Mouse (Mus musculus) stomach, embryonic 15.5 days (tissue): ENCODE measurements around the gene Rpp25. TPM values are rescaled to one million over a fixed set of nuclear protein-coding genes. Genes with fewer than 3 reads are reported as not detected.

Experiments
- ATAC-seq: fragments of 200-750 bp; cut with Nextera tagmentation; 2 replicates; pipeline ENCODE4 v1.8.0; 2017; ENCODE audit warnings: low read depth, moderate number of reproducible peaks, moderate TSS enrichment; ENCODE audit not compliant: insufficient read depth, low FRiP score
- H3K27ac ChIP-seq: fragments of 300-500 bp; sonication (generic); 2 replicates; pipeline ENCODE4 v1.5.1; 2015; ENCODE audit warnings: mild to moderate bottlenecking, inconsistent platforms
- H3K27me3 ChIP-seq: fragments of 300-500 bp; sonication (generic); replicated peaks from 2 replicates; pipeline ENCODE4 v1.6.1; 2015; ENCODE audit warnings: inconsistent platforms
- H3K36me3 ChIP-seq: fragments of 300-500 bp; sonication (generic); 2 replicates; pipeline ENCODE4 v1.6.1; 2015; ENCODE audit warnings: inconsistent platforms
- H3K4me1 ChIP-seq: fragments of 300-500 bp; sonication (generic); 2 replicates; pipeline ENCODE4 v1.6.1; 2015; ENCODE audit warnings: inconsistent platforms
- H3K4me2 ChIP-seq: fragments of 300-500 bp; sonication (generic); 2 replicates; pipeline ENCODE4 v1.6.1; 2015; ENCODE audit warnings: mild to moderate bottlenecking, inconsistent platforms
- H3K4me3 ChIP-seq: fragments of 300-500 bp; sonication (generic); replicated peaks from 2 replicates; pipeline ENCODE4 v1.5.1; 2015; ENCODE audit warnings: inconsistent platforms
- H3K9ac ChIP-seq: fragments of 300-500 bp; sonication (generic); 2 replicates; pipeline ENCODE4 v1.6.1; 2015; ENCODE audit warnings: inconsistent platforms
- H3K9me3 ChIP-seq: fragments of 300-500 bp; sonication (generic); 2 replicates; pipeline ENCODE4 v1.6.1; 2016; ENCODE audit warnings: inconsistent platforms
- WGBS: fragments of 180-500 bp; shearing (Covaris S2); methylation state at CpG from one replicate; pipeline ENCODE4 v1.1.7; 2015; 5-methylcytosine and 5-hydroxymethylcytosine counted together
- polyA plus RNA-seq: library from polyadenylated mRNA; unstranded; fragments of >200 nt; fragmentation: Nextera tagmentation; extraction: Ambion mirVana; gene quantifications from 2 replicates; pipeline ENCODE4 v1.2.1, GENCODE M21; 2015

Gene Rpp25
- 6.0 and 6.1 TPM in 2 replicates for polyA plus RNA-seq

DNA sequence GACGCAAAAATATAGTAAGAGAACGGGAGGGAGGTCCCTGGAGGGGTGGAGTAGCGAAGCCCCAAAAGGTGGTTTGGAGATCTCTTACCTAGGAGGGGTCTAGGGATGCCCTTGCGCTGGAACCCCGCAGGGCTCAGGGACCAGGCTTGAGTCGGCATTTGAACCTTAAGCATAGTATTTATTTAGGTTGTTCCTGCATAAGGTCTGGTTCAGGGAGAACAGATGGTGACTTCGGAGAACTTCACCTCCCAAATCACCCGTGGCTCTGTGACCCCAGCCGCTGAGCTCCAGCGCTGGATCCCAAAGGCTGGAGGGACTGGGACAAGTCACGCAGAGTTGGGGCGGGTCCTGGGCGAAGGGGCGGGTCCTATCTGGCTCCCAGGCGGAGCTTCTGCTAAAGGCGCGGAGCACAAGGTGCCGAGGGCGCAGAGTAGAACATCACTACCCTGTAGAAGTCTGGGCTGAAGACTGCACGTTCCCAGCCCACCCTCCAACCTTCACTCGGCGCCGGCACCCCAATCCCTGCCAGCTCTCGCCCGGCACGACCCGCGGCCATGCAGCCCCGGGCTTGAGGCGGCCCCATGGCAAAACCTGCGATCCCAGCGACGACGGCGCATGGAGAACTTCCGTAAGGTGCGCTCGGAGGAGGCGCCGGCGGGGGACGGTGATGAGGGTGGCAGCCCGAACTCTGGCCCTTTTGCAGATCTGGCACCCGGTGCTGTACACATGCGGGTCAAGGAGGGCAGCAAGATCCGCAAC, at the start of gene Rpp25:
Gene Rpp25, plus strand, starts transcription at position 405 of the 759 bp plus-strand sequence.
- peak; percentile 62 for ATAC-seq
- H3K9me3 ChIP-seq = no peaks in the 10 kb centered on the region
- peak within 1 kb of the TSS; percentile 47 for H3K4me3 ChIP-seq
- H3K27ac ChIP-seq = no peak within 1 kb of the TSS
- peaks cover 34% of the 10 kb centered on the region for H3K4me1 ChIP-seq
- peak within 1 kb of the TSS; percentile 96 for H3K4me2 ChIP-seq
- peaks cover 71% of the 10 kb centered on the region for H3K27me3 ChIP-seq
- no peaks in the 10 kb centered on the region for H3K36me3 ChIP-seq
- no peak within 1 kb of the TSS for H3K9ac ChIP-seq
- WGBS = under 1% methylated on average over 46 of the region's 46 CpGs

GRCm38 (mm10) chr9:57459707-57460106, 44.1 kb upstream of the Rpp25 start:
- Histone ChIP-seq H3K4me2 (no peak overlapping the region), H3K9ac (no peak overlapping the region), H3K27ac (no peak overlapping the region), H3K9me3 (no peaks in the 10 kb centered on the region), H3K4me3 (no peak overlapping the region), H3K4me1 (no peaks in the 10 kb centered on the region), H3K36me3 (no peaks in the 10 kb centered on the region), H3K27me3 (no peaks in the 10 kb centered on the region)
- WGBS = 92% methylated on average over 2 of the region's 2 CpGs
- no peak for ATAC-seq

DNA sequence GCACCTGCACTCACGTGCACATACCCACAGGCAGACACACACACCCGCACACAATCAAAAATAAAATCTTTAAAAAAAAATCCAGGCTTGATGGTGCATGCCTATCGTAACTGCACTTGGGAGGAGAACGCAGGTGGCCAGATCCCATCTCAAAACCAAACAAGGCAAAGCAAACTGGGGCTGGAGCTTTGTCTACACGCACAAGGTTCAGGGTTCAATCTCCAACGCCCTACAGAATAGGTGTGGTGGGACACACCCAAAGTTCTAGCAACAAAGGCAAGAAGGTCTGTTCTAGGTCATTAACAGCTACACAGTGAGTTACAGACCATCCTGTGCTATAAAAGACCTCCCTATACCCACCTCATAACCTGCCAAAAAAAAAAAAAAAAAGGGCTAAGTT, 41.0 kb upstream of the Rpp25 start:
- no peaks in the 10 kb centered on the region for H3K36me3 ChIP-seq
- H3K4me3 ChIP-seq = no peak overlapping the region
- 71% methylated on average over 6 of the region's 6 CpGs for WGBS
- no peak overlapping the region for H3K4me2 ChIP-seq
- no peaks in the 10 kb centered on the region for H3K27me3 ChIP-seq
- no peaks in the 10 kb centered on the region for H3K9me3 ChIP-seq
- peak; percentile 78 for ATAC-seq
- no peak overlapping the region for H3K9ac ChIP-seq
- H3K27ac ChIP-seq = peak overlapping the region; percentile 70; the same call in 1 of the 2 replicates
- peaks cover 8% of the 10 kb centered on the region for H3K4me1 ChIP-seq

- 43% methylated on average over 3 of the region's 3 CpGs for WGBS
- ATAC-seq = no peak
Observed at GRCm38 (mm10) chr9:57466101-57466500, 37.7 kb upstream of the Rpp25 start.

DNA sequence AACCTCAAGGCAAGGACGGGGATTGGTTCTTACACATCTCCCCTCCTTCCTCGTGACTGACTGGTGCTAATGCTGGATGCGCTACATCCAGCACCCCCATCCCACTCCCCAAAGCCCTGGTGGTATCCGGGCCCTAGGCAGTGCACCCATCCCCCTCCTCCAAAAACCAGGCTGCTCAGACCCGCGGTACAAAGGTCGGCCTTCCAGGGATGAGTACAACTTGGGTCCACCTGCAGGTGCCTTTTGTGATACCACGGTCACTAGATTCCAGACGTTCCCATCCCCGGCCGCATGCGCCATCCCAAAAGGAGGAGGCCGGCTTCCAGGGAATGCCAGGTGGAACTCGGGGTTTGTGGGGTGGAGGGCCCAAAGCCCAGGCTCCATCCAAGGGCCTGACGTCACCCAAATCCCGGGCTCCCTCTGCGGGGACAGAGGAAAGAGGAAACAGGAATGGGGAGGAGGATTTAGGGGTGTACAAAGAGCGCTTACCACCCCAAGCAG, 36.5 kb upstream of the Rpp25 start:
- Histone ChIP-seq H3K27me3 (no peaks in the 10 kb centered on the region), H3K27ac (peak overlapping the region; percentile 16; the same call in 1 of the 2 replicates), H3K9ac (peak overlapping the region; percentile 49), H3K4me1 (peaks cover 8% of the 10 kb centered on the region), H3K9me3 (no peaks in the 10 kb centered on the region), H3K4me2 (peak overlapping the region; percentile 86), H3K4me3 (peak overlapping the region; percentile 72), H3K36me3 (no peaks in the 10 kb centered on the region)
- peak; percentile 24; the same call in 1 of the 2 replicates for ATAC-seq
- WGBS = 5% methylated on average over 18 of the region's 18 CpGs

More at GRCm38 (mm10) chr9:57466101-57466500, 37.7 kb upstream of the Rpp25 start:
- Histone ChIP-seq H3K36me3 (no peaks in the 10 kb centered on the region), H3K4me2 (0 out of 2 replicates have a peak overlapping the region, but pooled peaks have one; percentile 86), H3K9ac (no peak overlapping the region), H3K9me3 (no peaks in the 10 kb centered on the region), H3K4me1 (peaks cover 8% of the 10 kb centered on the region), H3K4me3 (no peak overlapping the region), H3K27ac (no peak overlapping the region), H3K27me3 (no peaks in the 10 kb centered on the region)

- Histone ChIP-seq H3K4me3 (peak within 1 kb of the TSS; percentile 72), H3K9me3 (no peaks in the 10 kb centered on the region), H3K4me1 (peaks cover 8% of the 10 kb centered on the region), H3K27me3 (no peaks in the 10 kb centered on the region), H3K27ac (peak within 1 kb of the TSS; percentile 16; the same call in 1 of the 2 replicates), H3K36me3 (no peaks in the 10 kb centered on the region), H3K9ac (peak within 1 kb of the TSS; percentile 49), H3K4me2 (peak within 1 kb of the TSS; percentile 86)
- 3% methylated on average over 38 of the region's 48 CpGs for WGBS
- peak; percentile 88 for ATAC-seq
Observed at GRCm38 (mm10) chr9:57467896-57468549, 35.8 kb upstream of the Rpp25 start, which contains the start of gene Scamp5. Scamp5 (minus strand) TSS chr9:57468060.

DNA sequence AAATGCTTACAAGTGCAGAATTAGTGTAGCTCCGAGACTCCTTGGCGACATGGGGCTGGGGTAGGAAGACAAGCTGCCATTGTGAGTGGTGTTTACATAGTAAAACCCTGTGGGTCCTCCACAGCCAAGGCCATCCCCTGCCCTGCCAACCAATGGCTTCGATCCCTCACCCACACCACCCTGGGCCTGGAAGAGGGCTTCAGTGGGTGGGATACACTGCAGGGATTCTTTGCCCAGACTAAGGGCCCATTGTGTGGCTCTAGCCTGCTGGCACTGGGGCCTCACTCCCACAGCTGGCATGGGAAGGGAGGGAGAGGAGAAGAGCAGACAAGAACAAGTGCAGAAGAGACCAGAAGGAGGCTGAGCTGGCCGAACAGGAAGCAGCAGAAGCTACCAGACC, 34.9 kb upstream of the Rpp25 start:
- ATAC-seq = peak; percentile 12; the same call in 1 of the 2 replicates
- H3K4me2 ChIP-seq = no peak overlapping the region
- H3K36me3 ChIP-seq = no peaks in the 10 kb centered on the region
- no peaks in the 10 kb centered on the region for H3K27me3 ChIP-seq
- H3K4me1 ChIP-seq = peaks cover 8% of the 10 kb centered on the region
- no peaks in the 10 kb centered on the region for H3K9me3 ChIP-seq
- WGBS = 68% methylated on average over 4 of the region's 4 CpGs
- H3K9ac ChIP-seq = no peak overlapping the region
- no peak overlapping the region for H3K27ac ChIP-seq
- no peak overlapping the region for H3K4me3 ChIP-seq

GRCm38 (mm10) chr9:57485774-57486173, 18.1 kb upstream of the Rpp25 start:
- Histone ChIP-seq H3K4me1 (no peaks in the 10 kb centered on the region), H3K9me3 (no peaks in the 10 kb centered on the region), H3K36me3 (no peaks in the 10 kb centered on the region), H3K4me3 (no peak overlapping the region), H3K4me2 (no peak overlapping the region), H3K27me3 (no peaks in the 10 kb centered on the region), H3K9ac (no peak overlapping the region), H3K27ac (no peak overlapping the region)
- 16% methylated on average over 7 of the region's 7 CpGs for WGBS
- ATAC-seq = no peak

GRCm38 (mm10) chr9:57487807-57488206, 16.0 kb upstream of the Rpp25 start:
- 72% methylated on average over 7 of the region's 7 CpGs for WGBS
- Histone ChIP-seq H3K27me3 (no peaks in the 10 kb centered on the region), H3K9me3 (no peaks in the 10 kb centered on the region), H3K4me3 (no peak overlapping the region), H3K36me3 (no peaks in the 10 kb centered on the region), H3K27ac (no peak overlapping the region), H3K4me2 (no peak overlapping the region), H3K9ac (no peak overlapping the region), H3K4me1 (no peaks in the 10 kb centered on the region)
- no peak for ATAC-seq

DNA sequence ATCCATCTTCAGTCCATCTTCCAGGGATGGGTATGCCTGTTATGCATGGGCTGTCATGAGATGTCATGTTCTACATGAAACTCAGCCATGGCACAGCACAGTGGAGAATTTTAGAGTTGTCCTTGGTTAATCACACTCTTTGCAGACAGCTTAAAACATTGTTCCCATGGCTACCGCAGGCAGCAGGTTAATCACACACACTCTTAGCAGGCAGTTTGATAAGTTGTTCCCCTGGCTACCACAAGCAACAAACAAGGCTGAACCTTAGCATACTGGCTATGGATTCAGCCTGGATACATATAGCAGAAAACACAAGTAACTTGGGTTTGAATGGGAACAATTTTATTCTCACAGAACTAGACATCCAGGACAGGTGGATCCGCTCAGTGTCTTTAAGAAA, 10.3 kb upstream of the Rpp25 start:
- Histone ChIP-seq H3K27ac (no peak overlapping the region), H3K9me3 (no peaks in the 10 kb centered on the region), H3K4me2 (no peak overlapping the region), H3K9ac (no peak overlapping the region), H3K36me3 (no peaks in the 10 kb centered on the region), H3K4me3 (no peak overlapping the region), H3K27me3 (no peaks in the 10 kb centered on the region), H3K4me1 (no peaks in the 10 kb centered on the region)
- ATAC-seq = no peak
- WGBS = 93% methylated on average over 2 of the region's 2 CpGs

GRCm38 (mm10) chr9:57494970-57495369, 8.9 kb upstream of the Rpp25 start:
- H3K4me1 ChIP-seq = no peaks in the 10 kb centered on the region

DNA sequence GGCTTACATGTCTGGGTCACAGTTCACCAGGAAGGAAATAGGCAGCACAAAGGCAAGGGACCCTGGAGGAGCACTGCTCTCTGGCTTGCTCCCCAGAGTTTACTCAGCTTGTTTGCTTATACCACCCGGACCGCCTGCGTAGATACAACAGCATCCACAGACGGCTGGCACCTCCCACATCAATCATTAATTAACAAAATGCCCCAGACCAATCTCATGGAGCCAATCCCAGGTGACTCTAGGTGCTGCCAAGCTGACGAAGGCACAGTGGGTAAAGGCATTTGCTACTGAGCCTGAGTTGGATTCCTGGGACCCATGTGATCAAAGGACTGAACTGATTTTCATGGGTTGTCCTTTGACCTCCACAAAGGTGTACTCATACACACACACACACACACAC, 6.6 kb upstream of the Rpp25 start:
- Histone ChIP-seq H3K4me1 (peaks cover 6% of the 10 kb centered on the region; the same call in 1 of the 2 replicates), H3K4me3 (no peak overlapping the region), H3K9me3 (no peaks in the 10 kb centered on the region), H3K36me3 (no peaks in the 10 kb centered on the region), H3K27me3 (peaks cover 26% of the 10 kb centered on the region), H3K4me2 (no peak overlapping the region), H3K9ac (no peak overlapping the region), H3K27ac (no peak overlapping the region)
- no peak for ATAC-seq
- 43% methylated on average over 5 of the region's 5 CpGs for WGBS

More at GRCm38 (mm10) chr9:57494970-57495369, 8.9 kb upstream of the Rpp25 start:
- no peaks in the 10 kb centered on the region for H3K9me3 ChIP-seq
- no peak overlapping the region for H3K9ac ChIP-seq
- H3K27me3 ChIP-seq = peaks cover 4% of the 10 kb centered on the region
- ATAC-seq = no peak
- H3K4me2 ChIP-seq = no peak overlapping the region
- no peaks in the 10 kb centered on the region for H3K36me3 ChIP-seq
- H3K27ac ChIP-seq = no peak overlapping the region
- no peak overlapping the region for H3K4me3 ChIP-seq
